Mouse (Mus musculus) layer of hippocampus, adult 2 months (tissue): ENCODE measurements around the gene Arl6ip4. TPM values are rescaled to one million over a fixed set of nuclear protein-coding genes. Genes with fewer than 3 reads are reported as not detected.
A peak's percentile ranks its signal among the peaks of the same experiment; 100 is the strongest.

Experiments
- DNase-seq, 2 experiments: peaks; one replicate each; pipeline ENCODE4 v3.0.0; 2022; ENCODE audit warnings: low spot score in 2 of 2
- H3K27ac ChIP-seq: fragments of 200-600 bp; 2 replicates; pipeline ENCODE4 v1.8.1; 2022
- H3K4me3 ChIP-seq: fragments of 200-600 bp; 2 replicates; pipeline ENCODE4 v1.8.1; 2022; ENCODE audit warnings: mild to moderate bottlenecking
- CTCF ChIP-seq: fragments of 200-600 bp; conservative IDR thresholded peaks from 2 replicates; pipeline ENCODE4 v1.8.1; 2022; ENCODE audit warnings: antibody characterized with exemption, mild to moderate bottlenecking, moderate library complexity
- long read RNA-seq, 2 experiments: library from polyadenylated mRNA; stranded (forward); transcript quantifications; one replicate each; pipeline ENCODE4 v2.0.0; 2021; ENCODE audit warnings: borderline mapping rate in 2 of 2
- total RNA-seq, 2 experiments: library from RNA; stranded (reverse); gene quantifications; 2 replicates each; pipeline ENCODE4 v1.2.3; 2021

Arl6ip4 gene
- total RNA-seq = 10 to 100 TPM; 49.8 to 52.2 TPM
- long read RNA-seq, experiment 1, transcript Arl6ip4-201 (5 exons, 1,192 nt) = major isoform, 40 of 49 reads
- long read RNA-seq, experiment 1, partial matches to known transcripts = 3 of 49 reads
- long read RNA-seq, experiment 1, other reads (novel, unspliced or antisense) = 5 of 49 reads
- long read RNA-seq, experiment 2, transcript Arl6ip4-201 (5 exons, 1,192 nt) = major isoform, 52 of 62 reads
- long read RNA-seq, experiment 2, partial matches to known transcripts = 4 of 62 reads
- long read RNA-seq, experiment 2, other reads (novel, unspliced or antisense) = 1 of 62 reads

- peak within 1 kb of the TSS; percentile 66 for H3K4me3 ChIP-seq
- no peak for TF ChIP-seq CTCF
- H3K27ac ChIP-seq = peak within 1 kb of the TSS; percentile 93
- peak; percentile 78 to 79 for DNase-seq
These were observed at the start of gene Arl6ip4 for GRCm38 (mm10) chr5:124115990-124116845. TSS of gene Arl6ip4 (plus strand) at chr5:124116089.

GRCm38 (mm10) chr5:124069657-124070056, 46.2 kb upstream of the Arl6ip4 start:
- no peak for TF ChIP-seq CTCF
- H3K4me3 ChIP-seq = no peak overlapping the region
- DNase-seq = no peak
- no peak overlapping the region for H3K27ac ChIP-seq

GRCm38 (mm10) chr5:124073682-124074081, 42.2 kb upstream of the Arl6ip4 start:
- Histone ChIP-seq H3K27ac (no peak overlapping the region), H3K4me3 (no peak overlapping the region)
- DNase-seq = no peak
- TF ChIP-seq CTCF = no peak

- no peak for TF ChIP-seq CTCF
- no peak for DNase-seq
- Histone ChIP-seq H3K4me3 (no peak overlapping the region), H3K27ac (no peak overlapping the region)
These were observed 41.0 kb upstream of the Arl6ip4 start for GRCm38 (mm10) chr5:124074845-124075307.

GRCm38 (mm10) chr5:124075716-124076115, 40.2 kb upstream of the Arl6ip4 start:
- TF ChIP-seq CTCF = no peak
- Histone ChIP-seq H3K4me3 (no peak overlapping the region), H3K27ac (no peak overlapping the region)
- no peak for DNase-seq

GRCm38 (mm10) chr5:124076559-124076958, 39.3 kb upstream of the Arl6ip4 start:
- Histone ChIP-seq H3K4me3 (no peak overlapping the region), H3K27ac (no peak overlapping the region)
- DNase-seq = no peak
- no peak for TF ChIP-seq CTCF

GRCm38 (mm10) chr5:124077241-124077640, 38.6 kb upstream of the Arl6ip4 start:
- no peak for TF ChIP-seq CTCF
- Histone ChIP-seq H3K27ac (no peak overlapping the region), H3K4me3 (no peak overlapping the region; the same call in 1 of the 2 replicates)
- no peak for DNase-seq

GRCm38 (mm10) chr5:124077856-124078460, 37.9 kb upstream of the Arl6ip4 start:
- no peak for DNase-seq
- peak overlapping the region; percentile 81 for H3K27ac ChIP-seq
- TF ChIP-seq CTCF = no peak
- H3K4me3 ChIP-seq = peak overlapping the region; percentile 37

GRCm38 (mm10) chr5:124078794-124079416, 37.0 kb upstream of the Arl6ip4 start:
- TF ChIP-seq CTCF = 0 out of 2 replicates have a peak, but pooled peaks have one; percentile 12
- peak overlapping the region; percentile 81 for H3K27ac ChIP-seq
- peak; percentile 72 to 89 for DNase-seq
- H3K4me3 ChIP-seq = peak overlapping the region; percentile 37

- no peak overlapping the region for H3K27ac ChIP-seq
- no peak overlapping the region for H3K4me3 ChIP-seq
- DNase-seq = no peak
- no peak for TF ChIP-seq CTCF
These were observed 36.0 kb upstream of the Arl6ip4 start for GRCm38 (mm10) chr5:124079880-124080279.

GRCm38 (mm10) chr5:124082447-124082846, 33.4 kb upstream of the Arl6ip4 start:
- no peak for DNase-seq
- Histone ChIP-seq H3K4me3 (no peak overlapping the region), H3K27ac (no peak overlapping the region)
- no peak for TF ChIP-seq CTCF

- no peak for DNase-seq
- Histone ChIP-seq H3K4me3 (no peak overlapping the region), H3K27ac (no peak overlapping the region)
- TF ChIP-seq CTCF = no peak
These were observed 32.8 kb upstream of the Arl6ip4 start for GRCm38 (mm10) chr5:124082941-124083688.
